Mouse (Mus musculus): ENCODE measurements at regions not wholly inside any gene's neighbourhood (a gene's known extent, or its start where the extent isn't known, plus 50 kb on each side); places are given as distances from the start of the nearest gene placed in this dataset.

GRCm38 (mm10) chr2:75069321-75069720, 243.7 kb downstream of the Mtx2 start:
- TF ChIP-seq CTCF (IDR thresholded peaks at IDR 0.05; ENCODE audit: borderline replicate concordance, insufficient read depth, low read depth, low read length) (no peak), POLR2A (IDR thresholded peaks at IDR 0.05; ENCODE audit: borderline replicate concordance, insufficient read depth, low read length) (no peak)
